Mouse (Mus musculus): ENCODE data around the gene Rab8a.

- TF ChIP-seq POLR2A (IDR thresholded peaks at IDR 0.05; ENCODE audit: low read depth, low read length) (no peak), CTCF (IDR thresholded peaks at IDR 0.05; ENCODE audit: extremely low read depth, insufficient read depth, insufficient read length, insufficient replicate concordance) (no peak)
These were observed 31.1 kb downstream of the Rab8a start for GRCm38 (mm10) chr8:72192065-72192464.
